Mouse (Mus musculus): Measurements from ENCODE around the gene Fto. TPM values are rescaled to one million over a fixed set of nuclear protein-coding genes. Genes with fewer than 3 reads are reported as not detected.

Fto gene
- polyA plus RNA-seq, 1 experiment from 2014 or later = 106 TPM

DNA sequence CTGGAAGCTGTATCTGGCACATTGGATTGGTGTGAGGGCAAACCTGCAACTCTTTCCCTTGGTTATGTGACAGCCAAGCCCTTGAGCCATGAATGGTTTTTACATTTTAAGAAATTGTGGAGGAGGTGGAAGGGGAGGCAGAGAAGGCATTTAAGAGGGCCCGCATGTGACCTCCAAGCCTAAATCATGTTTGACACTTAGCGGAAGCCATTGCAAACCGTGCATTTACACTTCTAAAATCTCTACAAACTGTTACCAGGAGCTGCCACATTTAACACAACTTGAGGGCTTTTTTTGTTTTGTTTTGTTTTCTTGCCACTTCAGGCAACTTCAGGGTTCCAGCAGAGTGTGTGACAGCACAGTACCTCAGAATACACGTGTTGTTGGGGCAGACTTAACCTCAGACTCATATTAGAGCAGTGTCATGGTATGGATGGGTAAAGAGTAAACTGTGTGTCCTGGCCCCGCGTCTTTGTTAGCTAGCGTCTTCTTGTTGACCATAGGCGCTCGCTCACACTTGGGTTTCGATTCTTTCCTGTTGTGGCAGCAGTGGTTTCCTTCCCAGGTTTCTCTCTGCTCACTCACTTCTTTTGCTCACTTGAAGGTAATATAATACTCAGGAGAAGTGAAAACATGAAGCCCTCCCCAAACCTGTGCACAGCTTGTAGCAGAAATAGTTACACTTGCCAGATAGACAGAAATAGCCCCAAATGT lies 47.5 kb downstream of the Fto start:
- no peaks in the 10 kb centered on the region for H3K9me3 ChIP-seq
- no peaks in the 10 kb centered on the region for H3K36me3 ChIP-seq
- H3K27ac ChIP-seq = no peak overlapping the region
- no peak for ATAC-seq (ENCODE audit: insufficient number of reproducible peaks, insufficient read depth, low FRiP score, low TSS enrichment)
- H3K4me1 ChIP-seq = peaks cover 14% of the 10 kb centered on the region
- H3K4me3 ChIP-seq = no peak overlapping the region
- WGBS = 85% methylated on average over 10 of the region's 10 CpGs
- H3K27me3 ChIP-seq = no peaks in the 10 kb centered on the region
- H3K9ac ChIP-seq = no peak overlapping the region
- no peak overlapping the region for H3K4me2 ChIP-seq (replicated peaks)

DNA sequence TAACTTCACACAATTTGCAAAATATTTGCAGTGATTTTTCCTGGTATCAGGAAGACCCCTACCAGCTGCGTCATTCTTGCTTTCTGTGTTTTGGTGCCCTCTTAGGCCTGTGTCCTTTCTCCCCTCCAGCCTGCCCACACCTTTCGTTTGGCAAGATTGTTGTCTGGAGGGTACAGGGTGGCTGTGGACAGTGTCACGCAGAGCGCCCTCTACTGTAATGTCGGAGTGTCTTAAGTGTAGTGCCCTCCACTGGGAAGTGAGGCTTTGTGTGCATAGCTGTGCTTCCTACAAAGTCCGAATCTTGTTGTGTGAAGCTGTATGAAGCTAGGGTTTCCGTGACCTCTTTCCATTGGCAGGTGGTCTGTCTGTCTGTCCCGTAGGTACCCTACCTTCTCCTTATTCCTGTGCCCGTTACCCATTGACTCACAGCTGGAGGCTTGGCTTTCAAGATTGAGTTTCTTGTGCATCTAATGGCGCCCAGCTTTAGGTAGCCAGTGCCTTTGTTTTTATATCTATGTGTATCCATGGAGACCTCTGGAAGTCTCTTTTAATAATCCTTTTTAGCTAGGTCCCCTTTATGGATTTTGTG lies 50.0 kb downstream of the Fto start:
- H3K27me3 ChIP-seq = no peaks in the 10 kb centered on the region
- no peak overlapping the region for H3K4me3 ChIP-seq
- H3K27ac ChIP-seq = no peak overlapping the region
- 87% methylated on average over 10 of the region's 10 CpGs for WGBS
- no peak overlapping the region for H3K9ac ChIP-seq
- H3K36me3 ChIP-seq = no peaks in the 10 kb centered on the region
- peaks cover 14% of the 10 kb centered on the region for H3K4me1 ChIP-seq
- H3K4me2 ChIP-seq (replicated peaks) = no peak overlapping the region
- H3K9me3 ChIP-seq = no peaks in the 10 kb centered on the region
- ATAC-seq (ENCODE audit: insufficient number of reproducible peaks, insufficient read depth, low FRiP score, low TSS enrichment) = no peak

DNA sequence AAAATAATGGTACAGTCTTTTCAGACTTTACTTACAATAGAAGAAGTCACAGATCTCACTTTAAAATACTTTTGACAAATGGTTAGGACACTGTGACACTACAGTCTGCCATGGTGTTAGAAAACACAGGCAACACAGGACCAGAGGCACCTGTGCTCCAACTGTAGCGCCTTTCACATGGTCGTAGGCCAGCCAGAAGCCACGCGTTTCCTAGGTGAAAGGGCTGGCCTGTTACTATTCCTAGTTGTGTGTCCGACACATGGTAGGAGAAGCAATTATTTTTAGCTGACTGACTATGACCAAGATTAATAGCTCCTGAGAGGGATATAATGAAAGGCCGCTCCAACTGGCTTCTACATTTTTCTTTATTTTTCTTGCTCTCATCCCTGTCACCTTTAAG lies 50.9 kb downstream of the Fto start:
- Histone ChIP-seq H3K9ac (no peak overlapping the region), H3K9me3 (no peaks in the 10 kb centered on the region), H3K27me3 (no peaks in the 10 kb centered on the region), H3K4me2 (replicated peaks) (no peak overlapping the region), H3K4me3 (no peak overlapping the region), H3K4me1 (peaks cover 14% of the 10 kb centered on the region), H3K27ac (no peak overlapping the region), H3K36me3 (no peaks in the 10 kb centered on the region)
- ATAC-seq (ENCODE audit: insufficient number of reproducible peaks, insufficient read depth, low FRiP score, low TSS enrichment) = no peak
- WGBS = 89% methylated on average over 6 of the region's 6 CpGs

DNA sequence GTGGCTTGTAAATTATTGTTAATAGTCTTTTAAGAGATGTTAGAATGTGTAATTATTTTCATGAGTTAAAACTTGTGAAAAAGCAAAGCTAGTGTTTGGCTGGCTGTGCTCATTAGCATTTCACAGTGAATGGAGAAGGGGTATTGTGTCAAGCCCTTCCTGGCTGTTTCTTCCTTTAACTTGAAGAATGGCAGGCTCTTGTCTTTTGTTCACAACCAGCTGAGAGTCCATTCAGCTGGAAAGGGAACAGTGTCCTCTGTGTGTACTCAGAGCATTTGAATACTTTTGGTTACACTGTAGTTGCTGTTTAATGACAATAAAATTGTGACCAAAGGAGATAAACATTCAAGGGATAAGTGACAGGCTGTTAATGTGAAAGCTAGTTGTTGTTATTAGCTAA lies 52.5 kb downstream of the Fto start:
- Histone ChIP-seq H3K36me3 (no peaks in the 10 kb centered on the region), H3K27me3 (no peaks in the 10 kb centered on the region), H3K4me1 (peaks cover 15% of the 10 kb centered on the region), H3K4me3 (no peak overlapping the region), H3K27ac (no peak overlapping the region), H3K9me3 (no peaks in the 10 kb centered on the region), H3K4me2 (replicated peaks) (no peak overlapping the region), H3K9ac (no peak overlapping the region)
- ATAC-seq (ENCODE audit: insufficient number of reproducible peaks, insufficient read depth, low FRiP score, low TSS enrichment) = no peak

DNA sequence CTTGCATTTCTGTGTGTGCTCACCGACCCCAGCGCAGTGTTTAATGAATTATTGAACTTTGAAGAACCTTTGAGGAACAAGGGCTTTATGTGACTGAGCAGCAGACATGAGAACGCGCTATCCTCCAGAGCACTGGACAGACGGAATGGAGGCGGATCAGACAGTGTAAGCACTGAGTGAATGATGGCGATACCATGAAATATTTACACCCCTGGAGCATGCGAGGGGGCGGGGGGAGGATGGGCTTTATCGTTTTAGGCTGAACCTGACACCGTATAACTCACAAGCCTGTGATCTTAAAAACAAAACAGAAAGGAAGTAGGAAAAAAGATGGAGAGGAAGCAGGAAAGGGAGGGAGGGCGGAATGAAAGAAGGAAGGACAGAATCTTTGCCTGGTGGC lies 57.6 kb downstream of the Fto start:
- Histone ChIP-seq H3K4me2 (replicated peaks) (no peak overlapping the region), H3K4me1 (peaks cover 27% of the 10 kb centered on the region), H3K27ac (0 out of 2 replicates have a peak overlapping the region, but pooled peaks have one; percentile 23), H3K4me3 (no peak overlapping the region), H3K9me3 (no peaks in the 10 kb centered on the region), H3K27me3 (no peaks in the 10 kb centered on the region), H3K9ac (no peak overlapping the region), H3K36me3 (no peaks in the 10 kb centered on the region)
- no peak for ATAC-seq (ENCODE audit: insufficient number of reproducible peaks, insufficient read depth, low FRiP score, low TSS enrichment)
- 52% methylated on average over 12 of the region's 12 CpGs for WGBS

DNA sequence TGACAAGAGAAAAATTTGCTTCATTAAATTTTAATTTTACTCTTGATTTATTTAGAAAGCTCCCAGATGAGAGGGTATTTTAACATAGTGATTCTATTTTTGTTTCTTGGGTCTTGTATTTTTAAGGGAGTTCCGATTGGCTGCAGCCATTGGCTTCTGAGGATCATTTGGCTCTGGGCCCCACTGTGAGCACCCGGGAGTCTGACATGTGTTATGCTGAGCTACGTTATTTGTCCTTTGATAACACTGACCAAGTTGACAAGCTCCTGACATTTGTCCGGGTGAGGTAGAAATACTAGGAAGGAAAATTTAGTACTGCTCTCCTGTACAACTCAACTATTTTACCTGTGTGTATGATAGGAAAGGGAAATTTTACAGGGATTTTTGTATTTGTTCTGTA lies 58.7 kb downstream of the Fto start:
- no peak overlapping the region for H3K27ac ChIP-seq
- no peak overlapping the region for H3K4me2 ChIP-seq (replicated peaks)
- H3K9ac ChIP-seq = no peak overlapping the region
- H3K4me3 ChIP-seq = no peak overlapping the region
- 51% methylated on average over 4 of the region's 4 CpGs for WGBS
- H3K27me3 ChIP-seq = no peaks in the 10 kb centered on the region
- H3K9me3 ChIP-seq = no peaks in the 10 kb centered on the region
- no peak for ATAC-seq (ENCODE audit: insufficient number of reproducible peaks, insufficient read depth, low FRiP score, low TSS enrichment)
- peaks cover 38% of the 10 kb centered on the region for H3K4me1 ChIP-seq
- no peaks in the 10 kb centered on the region for H3K36me3 ChIP-seq

DNA sequence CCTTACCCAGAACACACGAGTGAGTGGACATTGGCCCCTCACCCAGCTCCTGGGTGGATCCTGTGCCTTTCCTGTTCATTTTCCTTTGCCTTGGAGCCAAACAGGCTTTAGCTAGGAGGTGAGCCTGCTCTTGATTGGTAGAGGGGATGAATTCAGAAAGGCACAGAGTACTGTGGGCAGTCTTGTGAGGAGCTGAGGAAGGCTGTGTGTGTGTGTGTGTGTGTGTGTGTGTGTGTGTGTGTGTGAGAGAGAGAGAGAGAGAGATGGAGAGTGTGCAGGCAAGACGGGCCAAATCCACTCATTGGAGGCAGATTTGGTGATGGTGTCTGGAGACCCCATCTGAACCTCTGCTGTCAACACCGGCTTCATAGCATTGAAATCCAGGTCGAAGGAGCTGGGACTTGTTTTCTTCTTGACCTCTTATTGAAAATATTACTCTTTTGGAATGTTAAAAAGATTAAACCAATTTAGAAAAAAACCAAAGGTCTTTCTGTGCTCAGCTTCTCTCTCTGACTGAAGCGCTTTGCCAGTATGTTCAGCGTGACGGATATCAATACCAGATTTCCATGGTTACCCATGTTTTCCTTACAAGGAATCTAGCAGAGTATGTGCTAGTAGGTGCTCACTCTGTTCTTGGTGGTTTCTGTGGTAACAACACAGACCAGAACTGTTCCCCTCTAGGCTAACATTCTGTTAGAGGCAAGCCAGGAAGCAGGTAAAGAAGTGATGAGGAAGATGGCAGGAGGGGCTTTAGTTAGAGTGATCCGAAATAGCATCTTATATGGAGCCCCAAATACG lies 59.7 kb downstream of the Fto start:
- Histone ChIP-seq H3K27ac (no peak overlapping the region), H3K27me3 (no peaks in the 10 kb centered on the region), H3K9ac (no peak overlapping the region), H3K4me2 (replicated peaks) (no peak overlapping the region), H3K4me3 (no peak overlapping the region), H3K4me1 (peaks cover 48% of the 10 kb centered on the region), H3K36me3 (no peaks in the 10 kb centered on the region), H3K9me3 (no peaks in the 10 kb centered on the region)
- 69% methylated on average over 9 of the region's 9 CpGs for WGBS
- no peak for ATAC-seq (ENCODE audit: insufficient number of reproducible peaks, insufficient read depth, low FRiP score, low TSS enrichment)

DNA sequence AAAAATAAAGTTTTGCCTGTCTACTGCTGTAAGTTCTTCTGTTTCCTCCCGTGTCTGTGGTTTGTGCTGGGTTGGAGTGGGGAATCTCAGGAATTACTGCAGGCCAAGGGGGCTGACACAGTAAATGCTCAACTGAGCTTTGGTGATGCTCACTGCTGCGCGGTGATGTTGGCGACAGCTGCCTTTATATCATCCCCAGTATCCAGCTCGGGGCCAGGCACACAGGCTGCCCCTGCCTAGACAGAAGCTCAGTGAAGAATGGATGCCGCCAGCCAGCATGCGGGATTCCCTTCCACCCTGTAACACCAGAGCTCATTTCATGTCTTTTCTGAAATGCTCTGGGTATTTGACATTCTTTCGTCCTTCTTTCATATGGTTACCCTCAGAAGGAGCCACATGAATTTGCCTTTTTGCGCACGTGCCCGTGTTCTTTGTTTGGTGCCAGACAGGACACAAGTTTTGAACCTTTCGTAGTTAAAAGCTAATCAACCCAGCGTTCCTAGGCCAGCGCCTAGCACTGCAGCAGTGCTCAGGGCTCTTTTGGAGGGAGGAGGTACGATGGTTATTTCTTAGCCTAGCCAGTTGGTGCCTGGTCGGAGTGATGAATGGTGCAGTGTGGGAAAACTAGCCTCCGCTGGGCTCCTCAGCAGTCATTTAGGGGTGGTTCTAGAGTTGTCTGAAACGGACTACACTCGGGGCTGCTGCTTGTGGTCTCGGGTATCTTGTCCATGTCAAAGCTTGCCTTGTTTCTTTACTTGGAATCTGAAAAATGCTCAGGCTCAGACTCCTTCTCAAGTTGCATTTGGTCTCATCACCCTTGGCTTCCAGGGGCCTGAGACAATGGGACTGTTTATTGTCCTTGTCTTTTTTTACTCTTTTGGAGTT lies 62.0 kb downstream of the Fto start:
- no peak for ATAC-seq (ENCODE audit: insufficient number of reproducible peaks, insufficient read depth, low FRiP score, low TSS enrichment)
- no peaks in the 10 kb centered on the region for H3K36me3 ChIP-seq
- 29% methylated on average over 20 of the region's 20 CpGs for WGBS
- H3K27ac ChIP-seq = peak overlapping the region; percentile 14
- H3K9ac ChIP-seq = no peak overlapping the region
- H3K27me3 ChIP-seq = no peaks in the 10 kb centered on the region
- H3K4me3 ChIP-seq = no peak overlapping the region
- H3K9me3 ChIP-seq = no peaks in the 10 kb centered on the region
- peaks cover 59% of the 10 kb centered on the region for H3K4me1 ChIP-seq
- no peak overlapping the region for H3K4me2 ChIP-seq (replicated peaks)

DNA sequence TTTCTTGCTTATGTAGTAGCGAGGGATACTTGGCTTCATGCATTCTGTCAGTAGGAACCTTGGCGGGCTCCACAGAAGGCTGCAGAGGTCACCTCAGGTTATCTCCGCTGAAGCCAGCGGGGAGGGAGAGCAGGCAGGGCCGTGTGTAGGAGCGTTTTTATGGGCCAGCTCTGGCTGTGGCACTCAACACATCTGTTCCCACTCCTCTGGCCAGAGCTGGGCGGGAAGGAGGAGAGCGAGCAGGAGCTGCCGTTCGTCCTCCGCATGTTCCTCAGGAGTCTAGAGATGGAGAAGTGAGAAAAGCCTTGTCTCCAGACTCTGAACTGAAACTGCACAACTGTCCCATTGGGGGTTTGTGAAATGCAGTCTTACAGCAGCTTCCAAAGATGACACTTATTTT lies 63.5 kb downstream of the Fto start:
- Histone ChIP-seq H3K9ac (no peak overlapping the region), H3K36me3 (no peaks in the 10 kb centered on the region), H3K4me3 (no peak overlapping the region), H3K4me1 (peaks cover 70% of the 10 kb centered on the region), H3K27ac (0 out of 2 replicates have a peak overlapping the region, but pooled peaks have one; percentile 14), H3K4me2 (replicated peaks) (no peak overlapping the region), H3K27me3 (no peaks in the 10 kb centered on the region), H3K9me3 (no peaks in the 10 kb centered on the region)
- WGBS = 14% methylated on average over 11 of the region's 11 CpGs
- no peak for ATAC-seq (ENCODE audit: insufficient number of reproducible peaks, insufficient read depth, low FRiP score, low TSS enrichment)

DNA sequence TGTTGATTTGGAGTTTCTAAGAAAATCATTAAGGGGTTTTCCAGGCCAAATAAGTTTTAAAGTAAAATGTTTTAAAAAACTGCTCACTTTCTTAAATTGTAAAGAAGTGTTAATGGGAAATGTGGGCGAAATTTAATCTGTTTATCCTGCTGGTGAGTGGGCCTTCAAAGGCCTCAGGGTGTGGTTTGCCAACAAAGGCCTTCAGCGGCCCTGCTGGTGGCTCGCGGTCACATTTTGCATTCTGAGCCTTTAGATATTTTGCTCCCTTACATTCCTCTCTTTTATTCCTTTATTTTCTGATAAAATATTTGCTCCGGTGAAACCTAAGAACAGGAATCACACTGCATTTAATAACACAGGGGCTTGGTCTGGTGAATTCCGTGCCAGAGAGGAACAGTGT lies 64.0 kb downstream of the Fto start:
- H3K9ac ChIP-seq = no peak overlapping the region
- no peak for ATAC-seq (ENCODE audit: insufficient number of reproducible peaks, insufficient read depth, low FRiP score, low TSS enrichment)
- no peak overlapping the region for H3K4me3 ChIP-seq
- H3K27ac ChIP-seq = no peak overlapping the region
- no peaks in the 10 kb centered on the region for H3K27me3 ChIP-seq
- WGBS = 35% methylated on average over 6 of the region's 6 CpGs
- H3K4me2 ChIP-seq (replicated peaks) = no peak overlapping the region
- H3K4me1 ChIP-seq = peaks cover 72% of the 10 kb centered on the region
- no peaks in the 10 kb centered on the region for H3K36me3 ChIP-seq
- H3K9me3 ChIP-seq = no peaks in the 10 kb centered on the region

DNA sequence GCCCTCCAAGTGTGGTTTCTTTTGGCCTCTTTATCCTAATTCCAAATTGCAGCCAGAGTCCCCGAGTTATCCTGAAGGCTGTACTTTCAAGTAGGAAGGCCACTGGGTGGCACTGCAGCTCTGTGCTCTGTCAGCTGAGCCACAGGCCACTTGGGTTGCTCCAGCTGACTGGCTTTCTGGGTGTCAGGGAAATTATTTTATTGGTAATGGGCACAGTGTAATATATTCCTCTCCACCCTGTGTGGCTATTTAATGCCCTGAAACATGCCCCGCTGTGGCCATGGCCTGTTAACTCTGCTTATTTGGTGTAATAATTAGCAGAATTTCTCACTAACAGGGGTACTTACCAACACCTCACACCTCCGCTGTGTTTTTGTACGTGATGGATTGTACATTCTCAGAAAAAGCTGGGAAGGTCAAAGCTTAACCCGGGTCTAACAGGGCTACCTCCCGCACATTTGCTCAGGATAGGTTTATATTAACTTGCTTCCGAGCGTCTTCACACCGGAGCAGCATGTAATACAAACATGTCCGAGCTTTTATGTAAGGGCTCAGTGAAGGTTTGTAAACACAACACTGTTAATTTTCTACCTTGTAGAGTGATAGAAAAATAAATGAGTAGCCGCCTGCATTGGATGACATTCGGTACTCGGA lies 65.6 kb downstream of the Fto start:
- peak; percentile 49; the same call in 1 of the 2 replicates for ATAC-seq (ENCODE audit: insufficient number of reproducible peaks, insufficient read depth, low FRiP score, low TSS enrichment)
- H3K9ac ChIP-seq = no peak overlapping the region
- 74% methylated on average over 13 of the region's 13 CpGs for WGBS
- H3K27me3 ChIP-seq = no peaks in the 10 kb centered on the region
- peaks cover 73% of the 10 kb centered on the region for H3K4me1 ChIP-seq
- no peaks in the 10 kb centered on the region for H3K9me3 ChIP-seq
- H3K4me2 ChIP-seq (replicated peaks) = no peak overlapping the region
- no peak overlapping the region for H3K27ac ChIP-seq
- no peaks in the 10 kb centered on the region for H3K36me3 ChIP-seq
- H3K4me3 ChIP-seq = no peak overlapping the region
